Mouse (Mus musculus) thymus, adult 2 months (tissue): ENCODE results near the gene Itgb4. TPM values are rescaled to one million over a fixed set of nuclear protein-coding genes. Genes with fewer than 3 reads are reported as not detected.

Experiments
- DNase-seq: peaks from one replicate; pipeline ENCODE4 v3.0.0; 2021
- H3K27ac ChIP-seq: fragments of 200-500 bp; 2 replicates; pipeline ENCODE4 v1.5.1; 2012; ENCODE audit warnings: low read length, control low read depth; ENCODE audit not compliant: control insufficient read depth, insufficient read depth
- H3K27me3 ChIP-seq: fragments of 200-500 bp; 2 replicates; pipeline ENCODE4 v1.6.1; 2012; ENCODE audit warnings: mild to moderate bottlenecking, low read length, moderate library complexity, mixed read lengths; ENCODE audit not compliant: control insufficient read depth, insufficient read depth
- H3K36me3 ChIP-seq: fragments of 200-500 bp; 2 replicates; pipeline ENCODE4 v1.6.1; 2012; ENCODE audit warnings: mild to moderate bottlenecking, low read length, moderate library complexity; ENCODE audit not compliant: control insufficient read depth, insufficient read depth
- H3K4me1 ChIP-seq: fragments of 200-500 bp; replicated peaks from 2 replicates; pipeline ENCODE4 v1.6.1; 2012; ENCODE audit warnings: low read length; ENCODE audit not compliant: control insufficient read depth, insufficient read depth
- H3K4me3 ChIP-seq: fragments of 200-500 bp; 2 replicates; pipeline ENCODE4 v1.5.1; 2012; ENCODE audit warnings: mild to moderate bottlenecking, low read length, control low read depth, moderate library complexity; ENCODE audit not compliant: control insufficient read depth, insufficient read depth
- CTCF ChIP-seq: fragments of 200-500 bp; IDR thresholded peaks from 2 replicates; pipeline ENCODE4 v1.5.1; 2012; ENCODE audit warnings: mild to moderate bottlenecking, control low read depth, low read length, moderate library complexity, borderline replicate concordance; ENCODE audit not compliant: control insufficient read depth, poor library complexity, insufficient read depth; ENCODE audit errors: extremely low read depth
- POLR2A ChIP-seq: fragments of 200-500 bp; IDR thresholded peaks from 2 replicates; pipeline ENCODE4 v1.6.1; 2012; ENCODE audit warnings: mild to moderate bottlenecking, low read length, control low read depth, moderate library complexity; ENCODE audit not compliant: control insufficient read depth, poor library complexity, insufficient read depth; ENCODE audit errors: extremely low read depth
- WGBS: fragments of 180-500 bp; shearing (Covaris S2); methylation state at CpG from one replicate; pipeline ENCODE4 v1.1.7; 2018; 5-methylcytosine and 5-hydroxymethylcytosine counted together
- polyA plus RNA-seq: library from polyadenylated mRNA; depleted of rRNA; stranded (reverse); fragments of >200 nt; gene quantifications from 2 replicates; pipeline ENCODE4 v1.2.3, GENCODE M21; 2012

Itgb4 gene
- polyA plus RNA-seq, 1 experiment: 20.8 TPM

DNA sequence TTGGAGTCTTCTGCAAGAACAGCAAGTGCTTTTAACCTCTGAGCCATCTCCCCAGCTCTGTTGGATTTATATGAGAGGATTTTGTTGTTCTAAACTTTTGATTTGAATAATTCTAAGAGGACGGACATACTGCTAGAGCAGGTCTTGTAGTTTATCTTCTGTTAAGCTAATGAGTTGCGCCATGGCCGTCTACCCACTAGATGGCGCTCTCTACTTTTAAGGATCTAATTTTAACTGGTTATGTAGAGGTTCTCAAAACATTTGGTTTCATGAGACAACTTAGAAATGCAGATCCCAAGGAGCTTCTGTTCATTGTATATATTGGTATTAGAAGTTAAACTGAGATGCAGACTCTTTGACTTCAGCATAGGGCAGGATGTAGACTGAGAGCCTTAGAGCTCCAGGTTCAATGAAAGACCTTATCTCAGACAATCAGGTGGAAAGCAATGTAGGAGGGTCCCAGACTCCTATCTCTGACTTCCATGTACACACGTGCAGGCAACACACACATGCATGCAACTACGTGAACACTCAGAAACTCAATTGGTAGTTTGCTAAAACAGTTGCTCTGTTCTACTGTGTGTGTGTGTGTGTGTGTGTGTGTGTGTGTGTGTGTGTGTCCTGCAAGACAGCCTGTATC is 34.7 kb upstream of the Itgb4 start:
- Histone ChIP-seq H3K27ac (no peak overlapping the region), H3K36me3 (peaks cover 11% of the 10 kb centered on the region), H3K27me3 (no peaks in the 10 kb centered on the region), H3K4me3 (no peak overlapping the region), H3K4me1 (no peaks in the 10 kb centered on the region)
- DNase-seq: peak; percentile 68
- WGBS: 37% methylated on average over 6 of the region's 6 CpGs
- TF ChIP-seq POLR2A: no peak
- no peak for TF ChIP-seq CTCF

DNA sequence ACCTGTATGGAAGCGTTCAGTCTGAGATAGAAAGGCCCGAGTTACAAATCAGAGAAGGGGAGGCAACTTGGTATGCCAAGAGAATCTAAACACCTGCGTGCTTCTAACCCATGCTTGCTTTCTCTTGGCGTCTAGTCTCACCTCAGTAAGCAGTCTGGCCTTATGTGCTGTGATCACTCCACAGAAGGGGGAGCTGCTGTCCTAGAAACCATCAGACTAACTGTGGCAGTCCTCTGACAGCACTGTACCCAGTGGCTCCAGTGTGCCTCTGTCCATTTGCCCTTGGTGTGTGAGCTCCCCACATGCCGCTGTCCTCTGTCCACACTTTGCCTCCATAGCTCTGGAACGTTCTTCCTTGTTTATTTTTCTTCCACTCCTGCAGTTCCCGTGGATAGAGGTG is 32.5 kb upstream of the Itgb4 start:
- Histone ChIP-seq H3K4me1 (no peaks in the 10 kb centered on the region), H3K4me3 (no peak overlapping the region), H3K27me3 (no peaks in the 10 kb centered on the region), H3K27ac (no peak overlapping the region), H3K36me3 (peaks cover 11% of the 10 kb centered on the region)
- DNase-seq: no peak
- 93% methylated on average over 7 of the region's 7 CpGs for WGBS
- TF ChIP-seq POLR2A (no peak), CTCF (no peak)

DNA sequence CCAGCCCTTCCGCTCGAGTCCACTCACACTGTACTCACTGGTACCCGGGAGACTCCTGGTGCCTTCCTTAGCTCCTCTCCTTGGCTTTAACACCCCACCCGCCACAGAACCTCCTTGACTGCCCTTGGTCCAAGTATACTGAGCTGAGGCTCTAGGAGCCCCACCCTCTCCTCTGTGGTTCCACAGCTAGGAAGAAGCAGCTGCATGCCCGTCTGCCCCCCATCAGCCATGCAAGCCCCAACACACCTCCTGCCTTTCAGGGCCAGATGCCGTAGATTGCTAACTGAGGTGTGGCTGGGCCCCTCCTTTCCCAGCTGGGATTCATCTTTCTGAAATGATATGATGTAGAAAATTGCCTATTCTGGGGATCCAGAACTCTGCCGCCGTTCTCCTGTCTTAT is 29.3 kb upstream of the Itgb4 start:
- Histone ChIP-seq H3K4me1 (no peaks in the 10 kb centered on the region), H3K36me3 (peaks cover 7% of the 10 kb centered on the region; the same call in 1 of the 2 replicates), H3K4me3 (no peak overlapping the region), H3K27me3 (no peaks in the 10 kb centered on the region), H3K27ac (no peak overlapping the region)
- DNase-seq: no peak
- WGBS: 92% methylated on average over 8 of the region's 8 CpGs
- TF ChIP-seq CTCF (no peak), POLR2A (no peak)

DNA sequence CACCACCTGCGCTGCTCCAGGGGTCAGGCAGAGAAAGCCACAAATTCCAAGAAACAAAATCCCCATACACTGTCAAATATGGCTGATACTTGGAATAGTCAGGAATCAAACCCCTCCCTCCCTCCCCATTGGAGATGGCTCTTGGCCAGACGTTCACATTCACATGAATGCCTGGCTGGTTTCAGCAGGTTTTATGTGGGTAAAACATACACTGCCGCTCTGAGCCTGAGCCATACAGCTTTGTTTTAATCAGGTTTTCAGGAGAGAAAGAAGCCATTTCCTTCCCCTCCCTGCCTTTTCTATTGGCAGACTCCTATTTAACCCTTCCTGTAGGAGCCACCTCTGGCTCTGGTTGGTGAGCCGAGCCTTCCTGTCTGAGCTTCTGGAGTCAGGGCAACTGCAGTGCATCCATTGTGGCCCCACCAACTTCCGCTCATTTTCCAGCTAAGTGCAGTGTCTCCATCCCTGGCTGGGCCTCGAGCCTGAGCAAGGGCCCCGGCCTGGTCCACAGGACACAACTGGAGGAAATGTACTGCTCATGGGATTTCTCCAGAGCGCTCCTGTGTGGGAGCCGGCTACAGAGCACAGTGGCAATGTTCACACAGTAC is 28.2 kb upstream of the Itgb4 start:
- Histone ChIP-seq H3K27me3 (no peaks in the 10 kb centered on the region), H3K36me3 (no peaks in the 10 kb centered on the region; the same call in 1 of the 2 replicates), H3K4me1 (no peaks in the 10 kb centered on the region), H3K4me3 (no peak overlapping the region), H3K27ac (no peak overlapping the region)
- no peak for DNase-seq
- 93% methylated on average over 9 of the region's 9 CpGs for WGBS
- no peak for TF ChIP-seq CTCF
- no peak for TF ChIP-seq POLR2A

DNA sequence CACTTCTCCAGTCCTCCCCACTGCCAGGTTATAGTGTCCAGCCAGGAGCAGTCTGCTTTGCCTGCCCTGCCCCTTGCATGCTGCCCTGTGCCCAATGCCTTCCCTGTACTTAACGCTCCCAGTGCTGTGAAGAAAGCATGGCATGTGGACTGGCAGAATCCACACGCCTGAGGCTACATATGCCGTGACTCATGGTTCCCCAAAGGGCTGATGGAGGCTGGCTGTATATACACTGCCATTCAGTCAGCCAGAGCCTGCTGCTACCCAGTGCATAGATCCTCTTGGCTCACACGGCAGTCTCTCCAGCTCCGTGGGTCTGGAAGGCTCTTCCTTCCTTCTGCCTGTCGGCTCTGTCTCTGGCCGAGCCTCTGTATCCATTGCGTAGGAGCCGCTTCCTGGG is 26.2 kb upstream of the Itgb4 start:
- no peak overlapping the region for H3K27ac ChIP-seq
- DNase-seq: no peak
- no peaks in the 10 kb centered on the region for H3K27me3 ChIP-seq
- WGBS: 98% methylated on average over 9 of the region's 9 CpGs
- no peak overlapping the region for H3K4me3 ChIP-seq
- no peak for TF ChIP-seq POLR2A
- TF ChIP-seq CTCF: no peak
- no peaks in the 10 kb centered on the region for H3K4me1 ChIP-seq
- H3K36me3 ChIP-seq: peaks cover 16% of the 10 kb centered on the region

DNA sequence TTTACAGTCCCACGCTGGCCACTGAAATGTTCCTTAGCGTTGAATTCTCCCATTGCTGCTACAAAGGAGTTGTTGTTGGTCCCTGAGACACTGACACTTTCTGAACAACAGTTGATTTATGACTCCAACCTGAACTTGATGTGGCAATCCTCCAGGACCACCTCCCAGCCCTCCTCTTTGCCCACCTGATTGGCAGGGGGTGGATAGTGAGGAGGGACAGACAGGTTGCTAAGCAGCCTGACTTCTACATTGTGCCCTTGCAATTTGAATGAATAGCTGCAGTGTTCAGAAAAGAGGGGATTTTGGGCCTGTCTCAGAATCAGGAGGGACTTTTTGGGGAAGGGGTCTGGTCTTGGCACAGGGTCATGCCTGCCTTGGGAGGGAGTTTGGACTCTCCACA is 23.8 kb upstream of the Itgb4 start:
- no peaks in the 10 kb centered on the region for H3K4me1 ChIP-seq
- no peaks in the 10 kb centered on the region for H3K27me3 ChIP-seq
- TF ChIP-seq POLR2A (no peak), CTCF (no peak)
- no peak for DNase-seq
- no peak overlapping the region for H3K27ac ChIP-seq
- WGBS: 98% methylated on average over 2 of the region's 2 CpGs
- H3K4me3 ChIP-seq: no peak overlapping the region
- H3K36me3 ChIP-seq: peaks cover 18% of the 10 kb centered on the region
